Mouse (Mus musculus) ES-Bruce4 (cell line): ENCODE measurements around the gene Etv2.

ENCODE experiments used
- CTCF ChIP-seq: IDR thresholded peaks from one replicate; pipeline ENCODE4 v1.8.1; 2011; ENCODE audit warnings: low read depth, low read length
- POLR2A ChIP-seq: IDR thresholded peaks from one replicate; pipeline ENCODE4 v1.8.1; 2011; ENCODE audit warnings: low read length; ENCODE audit not compliant: insufficient read depth

DNA sequence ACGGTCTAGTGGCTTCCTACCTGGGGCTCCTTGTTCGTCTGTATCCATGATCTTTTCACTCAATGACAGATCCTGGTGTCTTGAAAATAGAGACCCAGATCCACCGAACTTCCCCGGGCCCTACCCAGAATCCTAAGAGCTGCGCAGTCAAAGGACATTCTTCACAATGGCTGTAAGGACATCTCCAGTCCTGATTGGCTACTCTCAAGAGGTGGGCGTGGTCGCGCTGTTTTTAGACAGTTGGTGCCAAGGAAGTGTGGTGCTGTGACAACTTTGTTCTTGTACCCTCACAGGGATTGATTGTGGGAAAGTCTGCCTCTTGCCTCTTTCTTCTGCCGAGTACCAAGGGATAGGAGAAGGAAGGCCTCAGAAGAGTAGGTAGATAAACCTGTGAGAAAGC lies 35.8 kb upstream of the Etv2 start, which contains the start of gene Pmis2:
- TF ChIP-seq CTCF (no peak), POLR2A (no peak)
